Mouse (Mus musculus) adipocyte (in vitro differentiated cells): ENCODE measurements around the gene Mmp23.
"Not testable (repeated sequence)": the region's sequence is repeated elsewhere in the genome, so short reads cannot be mapped to it uniquely, and the experiment has no call there.

ENCODE experiments used
- DNase-seq: peaks from one replicate; pipeline ENCODE4 v3.0.0-alpha.2; 2016; ENCODE audit warnings: low spot score

The Mmp23 gene

GRCm38 (mm10) chr4:155654456-155655298 lies 1.5 kb upstream of the Mmp23 start:
- DNase-seq = no peak

GRCm38 (mm10) chr4:155654183-155654455 lies 935 bp upstream of the Mmp23 start:
- DNase-seq = no peak

DNA sequence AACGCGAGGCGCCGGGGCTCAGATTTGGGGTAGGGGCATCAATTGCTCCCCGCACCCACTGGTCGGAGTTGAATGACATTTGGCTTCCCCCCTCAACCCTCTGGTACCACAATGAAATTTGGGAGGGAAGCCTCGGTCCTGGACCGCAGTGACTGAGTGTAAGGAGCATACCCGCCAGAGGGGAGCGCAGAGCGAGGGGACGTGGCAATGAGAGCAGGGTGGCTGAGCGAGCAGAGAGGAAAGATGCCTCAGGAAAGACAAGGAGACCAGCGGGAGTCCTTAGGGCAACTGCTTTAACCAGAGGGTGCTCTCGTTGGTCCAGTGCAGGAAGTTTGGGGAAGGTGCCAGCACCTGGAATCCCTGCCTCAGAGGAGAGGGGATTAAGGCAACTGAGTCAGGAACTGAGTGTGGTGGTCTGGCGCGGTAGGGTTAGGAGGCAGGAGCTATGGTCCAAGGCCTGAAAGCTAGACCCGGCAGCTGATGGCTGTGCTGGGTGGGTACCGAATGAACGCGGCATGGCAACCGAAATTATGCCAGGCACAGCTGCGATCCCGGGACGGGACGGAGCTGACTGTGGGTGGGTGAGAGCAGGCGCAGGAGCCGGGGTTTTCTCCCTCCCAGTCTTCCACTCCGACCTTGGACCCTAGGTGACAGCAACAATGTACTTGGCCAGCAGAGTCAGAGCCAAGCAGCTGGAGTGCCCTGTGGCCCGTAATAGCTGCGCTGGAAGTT lies 433 bp upstream of the Mmp23 start:
- peak; percentile 30 for DNase-seq

GRCm38 (mm10) chr4:155652283-155653085 lies 700 bp downstream of the Mmp23 start:
- no peak for DNase-seq

- peak; percentile 74 for DNase-seq
Observed at GRCm38 (mm10) chr4:155651553-155652269, 1.5 kb downstream of the Mmp23 start.

DNA sequence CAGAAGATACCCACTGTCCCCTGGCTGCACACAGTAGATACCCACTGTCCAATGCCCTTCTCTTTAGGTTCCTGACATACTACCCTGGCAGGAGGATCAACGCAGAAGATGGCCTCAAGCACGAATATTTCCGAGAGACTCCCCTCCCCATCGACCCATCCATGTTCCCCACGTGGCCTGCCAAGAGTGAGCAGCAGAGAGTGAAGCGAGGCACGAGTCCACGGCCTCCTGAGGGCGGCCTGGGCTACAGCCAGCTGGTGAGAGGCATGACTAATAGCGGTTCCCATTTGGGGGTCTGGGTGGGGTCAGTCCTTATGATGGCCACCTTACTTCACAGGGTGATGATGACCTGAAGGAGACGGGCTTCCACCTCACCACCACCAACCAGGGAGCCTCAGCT lies 3.8 kb downstream of the Mmp23 start:
- no peak for DNase-seq

GRCm38 (mm10) chr4:155645721-155646120 lies 7.5 kb downstream of the Mmp23 start:
- no peak for DNase-seq

DNA sequence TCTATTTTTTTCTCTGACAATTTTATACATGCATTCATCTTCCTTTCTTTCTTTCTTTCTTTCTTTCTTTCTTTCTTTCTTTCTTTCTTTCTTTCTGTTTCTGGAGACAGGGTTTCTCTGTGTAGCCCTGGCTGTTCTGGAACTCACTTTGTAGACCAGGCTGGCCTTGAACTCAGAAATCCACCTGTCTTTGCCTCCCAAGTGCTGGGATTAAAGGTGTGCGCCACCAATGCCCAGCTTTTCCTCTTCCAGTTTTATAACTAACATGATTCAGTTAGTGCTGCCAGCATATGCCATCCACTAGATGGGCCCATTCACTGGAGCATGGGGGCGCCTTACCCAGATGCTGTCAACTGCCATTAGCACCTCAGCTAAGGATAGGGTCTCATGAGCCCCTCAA lies 7.9 kb downstream of the Mmp23 start, which contains the start of gene Gm10563:
Gene Gm10563 (minus strand): TSS at position 101 of the 400 bp plus-strand sequence.
- DNase-seq = not testable (repeated sequence)

- DNase-seq = no peak
Observed at GRCm38 (mm10) chr4:155643531-155643930, 9.7 kb downstream of the Mmp23 start.

- DNase-seq = no peak
Observed at GRCm38 (mm10) chr4:155635766-155636499, 17.3 kb downstream of the Mmp23 start.

GRCm38 (mm10) chr4:155630267-155630666 lies 22.9 kb downstream of the Mmp23 start:
- DNase-seq = no peak

DNA sequence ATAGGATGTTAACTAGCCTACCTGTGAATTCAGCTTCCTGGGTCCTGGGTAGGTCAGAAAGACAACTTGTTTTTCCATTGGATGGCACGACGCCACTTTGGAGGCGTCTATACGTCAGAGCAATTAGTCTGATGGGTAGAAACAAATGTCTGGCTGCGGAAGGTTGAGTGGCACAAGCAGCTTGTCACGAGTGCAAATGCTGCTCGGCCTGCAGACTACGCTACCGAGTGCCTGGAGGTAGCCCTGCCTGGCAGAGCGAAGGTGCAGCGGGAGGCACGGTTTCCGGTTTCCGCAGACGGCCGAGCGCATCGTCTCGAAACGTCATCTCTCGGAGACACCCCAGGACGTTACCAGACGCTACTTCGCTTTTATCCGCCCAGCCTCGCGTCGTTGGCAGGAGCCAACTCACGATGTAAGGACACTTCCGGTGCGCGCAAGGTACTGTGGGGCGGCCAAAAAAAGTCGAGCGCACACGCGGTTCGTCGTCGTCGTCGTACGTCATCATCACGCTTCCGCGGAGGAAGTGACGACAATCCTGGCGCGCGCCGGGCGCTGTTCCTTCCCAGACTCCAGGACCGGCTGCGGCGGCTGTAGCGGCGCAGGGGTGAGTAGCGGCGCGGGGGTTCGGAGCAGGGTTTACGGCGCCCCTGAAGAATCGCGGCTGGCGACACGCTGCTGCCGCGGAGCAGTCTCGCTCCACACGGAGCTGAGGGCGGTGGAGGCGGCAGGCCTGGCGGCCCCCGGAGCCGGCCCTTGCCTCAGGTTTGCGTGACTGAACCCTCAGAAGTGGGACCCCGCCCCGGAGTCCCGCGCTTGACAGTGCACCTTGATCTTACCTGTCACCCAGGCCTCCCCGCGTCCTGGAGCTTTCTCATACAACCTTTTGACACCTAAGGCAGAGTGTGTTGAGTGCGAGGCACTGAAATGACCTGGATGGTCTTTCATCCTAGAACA lies 28.6 kb downstream of the Mmp23 start, which contains the start of gene Cdk11b:
Gene Cdk11b (plus strand): TSS at position 517 of the 954 bp plus-strand sequence.
- DNase-seq = peak; percentile 99

DNA sequence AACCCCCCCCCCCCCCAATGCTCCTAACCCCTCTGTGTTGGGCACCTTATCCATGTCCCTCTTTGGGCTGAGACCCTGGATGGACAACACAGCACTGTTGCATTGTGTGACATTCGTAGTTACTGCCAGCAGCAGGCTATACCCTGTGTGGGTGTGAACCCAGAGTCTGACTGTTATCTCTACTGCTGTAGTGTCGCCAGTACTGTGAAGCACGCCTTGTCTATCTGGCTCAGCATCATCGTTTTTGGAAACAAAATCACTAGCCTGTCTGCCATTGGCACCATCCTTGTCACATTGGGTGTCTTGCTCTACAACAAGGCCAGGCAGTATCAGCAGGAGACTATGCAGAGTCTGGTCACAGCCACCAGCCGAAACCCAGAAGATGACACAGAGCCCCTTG lies 34.9 kb downstream of the Mmp23 start:
- DNase-seq = no peak

- DNase-seq = no peak
Observed at GRCm38 (mm10) chr4:155613264-155613663, 39.9 kb downstream of the Mmp23 start.

DNA sequence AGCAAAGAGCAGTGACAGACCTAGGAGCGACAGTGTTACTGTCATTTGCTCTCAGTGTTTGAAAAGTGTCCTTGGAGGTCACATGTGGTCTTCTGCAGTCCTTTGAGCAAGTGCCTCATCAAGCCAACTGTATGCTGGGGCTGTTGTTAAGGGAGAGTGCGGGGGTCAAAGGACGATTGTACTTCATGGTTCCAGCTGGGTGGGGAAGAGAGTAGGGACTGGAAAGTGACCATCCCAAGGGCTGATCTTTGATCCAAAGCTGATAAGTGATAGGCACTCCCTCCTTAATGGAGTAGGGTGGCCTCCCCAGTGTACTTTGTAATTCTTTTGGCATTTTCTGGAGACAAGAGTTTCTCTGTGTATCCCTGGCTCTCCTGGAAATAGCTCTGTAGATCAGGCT lies 41.3 kb downstream of the Mmp23 start:
- DNase-seq = no peak

DNA sequence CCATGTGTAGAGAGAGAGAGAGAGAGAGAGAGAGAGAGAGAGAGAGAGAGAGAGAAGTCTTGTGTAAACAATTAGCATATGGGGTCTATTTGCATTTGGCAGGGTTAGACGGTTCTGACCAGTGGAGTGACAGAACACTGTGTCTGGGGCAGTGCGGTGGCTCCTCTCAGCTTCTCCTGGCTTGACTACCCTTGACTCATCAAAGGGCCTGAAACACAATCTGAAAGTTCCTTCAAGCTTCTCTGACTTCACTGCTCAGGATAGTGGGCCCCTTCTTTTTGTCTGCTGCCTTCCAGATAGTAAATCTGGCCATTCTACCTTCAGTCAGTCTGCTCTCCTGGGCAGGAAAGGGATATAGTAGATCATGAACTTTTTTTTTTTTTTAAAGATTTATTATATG lies 46.4 kb downstream of the Mmp23 start:
- no peak for DNase-seq

DNA sequence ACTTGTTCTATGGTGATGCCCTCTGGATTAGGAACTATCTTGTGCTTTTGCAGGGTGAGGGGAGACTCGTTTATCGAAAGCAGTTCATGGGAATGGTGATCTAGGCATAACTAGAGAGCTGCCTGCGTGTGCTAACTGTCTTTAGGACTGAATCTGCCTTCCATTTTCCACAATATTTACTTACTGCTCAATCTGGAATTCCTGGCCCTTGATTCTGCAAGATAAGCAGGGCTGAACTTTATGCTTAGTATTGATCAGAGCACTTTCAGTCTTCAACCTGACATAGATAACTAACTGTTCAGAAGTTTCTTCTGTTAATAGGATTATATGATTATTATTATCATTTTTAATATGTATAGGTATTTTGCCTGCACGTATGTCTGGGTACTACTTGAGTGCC lies 48.1 kb downstream of the Mmp23 start:
- no peak for DNase-seq

DNA sequence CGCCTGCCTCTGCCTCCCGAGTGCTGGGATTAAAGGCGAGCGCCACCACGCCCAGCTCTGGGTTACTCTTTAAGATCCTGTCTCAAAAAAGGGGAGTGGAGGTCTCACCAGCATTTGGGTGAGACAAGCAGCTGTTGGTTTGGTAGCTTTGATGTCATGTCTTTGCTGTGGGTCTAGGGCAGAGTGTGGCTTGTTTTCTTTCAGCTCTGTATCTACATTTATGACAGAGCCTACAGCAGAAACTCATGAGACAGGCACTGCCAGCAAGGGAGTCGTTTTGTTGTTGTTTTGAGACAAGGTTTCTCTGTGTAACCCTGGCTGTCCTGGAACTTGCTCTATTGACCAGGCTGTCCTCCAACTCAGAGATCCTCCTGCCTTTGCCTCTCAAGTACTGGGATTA lies 49.4 kb downstream of the Mmp23 start:
- no peak for DNase-seq

DNA sequence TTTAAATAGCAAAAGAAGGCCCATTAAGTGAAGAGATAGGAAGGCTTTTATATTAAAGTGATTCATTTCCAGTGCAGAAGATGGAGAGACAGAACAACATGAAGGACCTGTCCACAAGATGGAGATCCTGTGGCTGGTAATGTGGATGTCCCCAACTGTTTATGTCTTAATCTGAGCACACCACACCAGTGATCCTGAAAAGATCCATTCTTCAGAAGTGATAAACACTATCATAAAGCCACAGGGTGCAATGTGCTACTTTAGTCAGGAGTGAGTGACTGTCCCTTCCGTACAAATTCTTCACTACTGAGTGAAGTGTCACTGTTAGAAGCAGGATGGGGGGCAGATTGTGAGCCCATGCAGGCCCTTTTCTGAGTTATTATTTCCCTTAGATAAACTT lies 50.4 kb downstream of the Mmp23 start:
- DNase-seq = no peak

- DNase-seq = no peak
Observed at GRCm38 (mm10) chr4:155601997-155602456, 51.2 kb downstream of the Mmp23 start.
